Mouse (Mus musculus): ENCODE results near the gene Zswim8. TPM values are rescaled to one million over a fixed set of nuclear protein-coding genes. Genes with fewer than 3 reads are reported as not detected.

Zswim8 gene
- polyA plus RNA-seq, 1 experiment from 2014 or later, result 6.4 TPM

- Histone ChIP-seq H3K4me3 (ENCODE audit: low read depth, low read length) (no peak overlapping the region), H3K9ac (replicated peaks) (no peak overlapping the region), H3K27ac (ENCODE audit: low read depth) (no peak overlapping the region), H3K9me3 (ENCODE audit: low read length) (no peaks in the 10 kb centered on the region), H3K4me2 (ENCODE audit: low read depth, low read length) (no peak overlapping the region), H3K4me1 (ENCODE audit: insufficient read depth) (peaks cover 8% of the 10 kb centered on the region), H3K36me3 (replicated peaks; ENCODE audit: insufficient read depth, low read length) (peaks cover 92% of the 10 kb centered on the region), H3K27me3 (ENCODE audit: insufficient read depth, low read length) (no peaks in the 10 kb centered on the region)
- ATAC-seq (peak; percentile 12; the same call in 1 of the 2 replicates), DNase-seq (no peak)
- 84% methylated on average over 4 of the region's 4 CpGs for WGBS (ENCODE audit: insufficient replicate concordance)
- no peak for TF ChIP-seq EP300 (IDR thresholded peaks at IDR 0.05; ENCODE audit: low read depth)
- no peak for TF ChIP-seq CTCF (IDR thresholded peaks at IDR 0.05; ENCODE audit: low read depth)
Measured at GRCm38 (mm10) chr14:20721371-20721770, 14.0 kb downstream of the Zswim8 start.

- H3K27ac ChIP-seq (ENCODE audit: low read depth), result no peak overlapping the region
- ATAC-seq, result no peak
- 87% methylated on average over 12 of the region's 12 CpGs for WGBS (ENCODE audit: insufficient replicate concordance)
Measured at GRCm38 (mm10) chr14:20723006-20723405, 15.7 kb downstream of the Zswim8 start.

GRCm38 (mm10) chr14:20724043-20724442, 16.7 kb downstream of the Zswim8 start:
- peak; percentile 69 for DNase-seq
- WGBS (ENCODE audit: insufficient replicate concordance), result 33% methylated on average over 5 of the region's 5 CpGs
- no peaks in the 10 kb centered on the region for H3K27me3 ChIP-seq (ENCODE audit: insufficient read depth, low read length)

More at GRCm38 (mm10) chr14:20723006-20723405, 15.7 kb downstream of the Zswim8 start:
- H3K9me3 ChIP-seq (ENCODE audit: low read length), result no peaks in the 10 kb centered on the region
- no peaks in the 10 kb centered on the region for H3K27me3 ChIP-seq (ENCODE audit: insufficient read depth, low read length)
- no peak for DNase-seq
- no peak overlapping the region for H3K4me2 ChIP-seq (ENCODE audit: low read depth, low read length)
- H3K9ac ChIP-seq (replicated peaks), result no peak overlapping the region
- no peak for TF ChIP-seq CTCF (IDR thresholded peaks at IDR 0.05; ENCODE audit: low read depth)
- no peak for TF ChIP-seq EP300 (IDR thresholded peaks at IDR 0.05; ENCODE audit: low read depth)
- H3K4me1 ChIP-seq (ENCODE audit: insufficient read depth), result peaks cover 8% of the 10 kb centered on the region
- no peak overlapping the region for H3K4me3 ChIP-seq (ENCODE audit: low read depth, low read length)
- H3K36me3 ChIP-seq (replicated peaks; ENCODE audit: insufficient read depth, low read length), result peaks cover 92% of the 10 kb centered on the region

GRCm38 (mm10) chr14:20725660-20726339, 18.4 kb downstream of the Zswim8 start:
- no peak for DNase-seq
- peaks cover 8% of the 10 kb centered on the region for H3K4me1 ChIP-seq (ENCODE audit: insufficient read depth)
- TF ChIP-seq EP300 (IDR thresholded peaks at IDR 0.05; ENCODE audit: low read depth) (no peak), CTCF (IDR thresholded peaks at IDR 0.05; ENCODE audit: low read depth) (no peak)
- no peaks in the 10 kb centered on the region for H3K27me3 ChIP-seq (ENCODE audit: insufficient read depth, low read length)
- 49% methylated on average over 6 of the region's 6 CpGs for WGBS (ENCODE audit: insufficient replicate concordance)
- H3K36me3 ChIP-seq (replicated peaks; ENCODE audit: insufficient read depth, low read length), result peaks cover 95% of the 10 kb centered on the region
- 0 out of 2 replicates have a peak overlapping the region, but pooled peaks have one; percentile 9 for H3K4me2 ChIP-seq (ENCODE audit: low read depth, low read length)
- peak overlapping the region; percentile 29; the same call in 1 of the 2 replicates for H3K27ac ChIP-seq (ENCODE audit: low read depth)
- H3K4me3 ChIP-seq (ENCODE audit: low read depth, low read length), result no peak overlapping the region
- 0 out of 2 replicates have a peak overlapping the region, but pooled peaks have one; percentile 26 for H3K9ac ChIP-seq (replicated peaks)
- no peak for ATAC-seq
- H3K9me3 ChIP-seq (ENCODE audit: low read length), result no peaks in the 10 kb centered on the region

More at GRCm38 (mm10) chr14:20724043-20724442, 16.7 kb downstream of the Zswim8 start:
- H3K4me3 ChIP-seq (ENCODE audit: low read depth, low read length), result no peak overlapping the region
- ATAC-seq, result 0 out of 2 replicates have a peak, but pooled peaks have one; percentile 29
- no peak overlapping the region for H3K27ac ChIP-seq (ENCODE audit: low read depth)
- peaks cover 8% of the 10 kb centered on the region for H3K4me1 ChIP-seq (ENCODE audit: insufficient read depth)
- H3K9ac ChIP-seq (replicated peaks), result no peak overlapping the region
- H3K4me2 ChIP-seq (ENCODE audit: low read depth, low read length), result no peak overlapping the region
- peaks cover 92% of the 10 kb centered on the region for H3K36me3 ChIP-seq (replicated peaks; ENCODE audit: insufficient read depth, low read length)
- TF ChIP-seq CTCF (IDR thresholded peaks at IDR 0.05; ENCODE audit: low read depth) (peak; percentile 86), EP300 (IDR thresholded peaks at IDR 0.05; ENCODE audit: low read depth) (no peak)
- no peaks in the 10 kb centered on the region for H3K9me3 ChIP-seq (ENCODE audit: low read length)

GRCm38 (mm10) chr14:20729871-20730270, 22.5 kb downstream of the Zswim8 start:
- H3K27ac ChIP-seq (ENCODE audit: low read depth), result no peak overlapping the region
- TF ChIP-seq CTCF (IDR thresholded peaks at IDR 0.05; ENCODE audit: low read depth) (no peak), EP300 (IDR thresholded peaks at IDR 0.05; ENCODE audit: low read depth) (no peak)
- H3K9me3 ChIP-seq (ENCODE audit: low read length), result no peaks in the 10 kb centered on the region
- H3K9ac ChIP-seq (replicated peaks), result no peak overlapping the region
- WGBS (ENCODE audit: insufficient replicate concordance), result 94% methylated on average over 9 of the region's 9 CpGs
- H3K4me1 ChIP-seq (ENCODE audit: insufficient read depth), result peaks cover 22% of the 10 kb centered on the region
- no peaks in the 10 kb centered on the region for H3K27me3 ChIP-seq (ENCODE audit: insufficient read depth, low read length)
- no peak overlapping the region for H3K4me2 ChIP-seq (ENCODE audit: low read depth, low read length)
- no peak for DNase-seq
- no peak for ATAC-seq
- H3K4me3 ChIP-seq (ENCODE audit: low read depth, low read length), result no peak overlapping the region
- peaks cover 70% of the 10 kb centered on the region for H3K36me3 ChIP-seq (replicated peaks; ENCODE audit: insufficient read depth, low read length)

- Histone ChIP-seq H3K27ac (ENCODE audit: low read depth) (no peak overlapping the region), H3K9ac (replicated peaks) (0 out of 2 replicates have a peak overlapping the region, but pooled peaks have one; percentile 26), H3K36me3 (replicated peaks; ENCODE audit: insufficient read depth, low read length) (peaks cover 58% of the 10 kb centered on the region), H3K4me2 (ENCODE audit: low read depth, low read length) (no peak overlapping the region), H3K4me3 (ENCODE audit: low read depth, low read length) (no peak overlapping the region), H3K9me3 (ENCODE audit: low read length) (no peaks in the 10 kb centered on the region), H3K27me3 (ENCODE audit: insufficient read depth, low read length) (no peaks in the 10 kb centered on the region), H3K4me1 (ENCODE audit: insufficient read depth) (peaks cover 20% of the 10 kb centered on the region)
- DNase-seq, result no peak
- 88% methylated on average over 9 of the region's 9 CpGs for WGBS (ENCODE audit: insufficient replicate concordance)
- TF ChIP-seq CTCF (IDR thresholded peaks at IDR 0.05; ENCODE audit: low read depth) (no peak), EP300 (IDR thresholded peaks at IDR 0.05; ENCODE audit: low read depth) (no peak)
- no peak for ATAC-seq
Measured at GRCm38 (mm10) chr14:20730853-20731602, 23.7 kb downstream of the Zswim8 start.

All from liver, postnatal 0 days (tissue).